Mouse (Mus musculus): ENCODE measurements around the gene Setd2. TPM values are rescaled to one million over a fixed set of nuclear protein-coding genes. Genes with fewer than 3 reads are reported as not detected.

The Setd2 gene
- polyA plus RNA-seq, 1 experiment from 2014 or later: 28.0 TPM

- Histone ChIP-seq H3K27me3 (replicated peaks; ENCODE audit: control insufficient read depth, insufficient read depth, low read length) (no peaks in the 10 kb centered on the region), H3K4me2 (ENCODE audit: low read length) (no peak overlapping the region), H3K4me3 (ENCODE audit: low read length) (no peak overlapping the region), H3K9me3 (ENCODE audit: control insufficient read depth, low read length) (no peaks in the 10 kb centered on the region), H3K36me3 (ENCODE audit: control insufficient read depth, insufficient read depth, low read length) (peaks cover 31% of the 10 kb centered on the region), H3K4me1 (ENCODE audit: control insufficient read depth, insufficient read depth, low read depth, low read length) (no peaks in the 10 kb centered on the region), H3K27ac (ENCODE audit: low read depth, low read length) (no peak overlapping the region), H3K9ac (ENCODE audit: low read depth, low read length) (no peak overlapping the region)
- 83% methylated on average over 3 of the region's 3 CpGs for WGBS
- ATAC-seq: no peak
Observed at GRCm38 (mm10) chr9:110617081-110617480, 84.7 kb downstream of the Setd2 start.

- H3K36me3 ChIP-seq (ENCODE audit: control insufficient read depth, insufficient read depth, low read length): peaks cover 26% of the 10 kb centered on the region
- no peak for ATAC-seq
Observed at GRCm38 (mm10) chr9:110620180-110620579, 87.8 kb downstream of the Setd2 start.

GRCm38 (mm10) chr9:110620685-110621084 lies 88.3 kb downstream of the Setd2 start:
- peaks cover 24% of the 10 kb centered on the region for H3K36me3 ChIP-seq (ENCODE audit: control insufficient read depth, insufficient read depth, low read length)
- H3K4me1 ChIP-seq (ENCODE audit: control insufficient read depth, insufficient read depth, low read depth, low read length): peaks cover 15% of the 10 kb centered on the region
- no peaks in the 10 kb centered on the region for H3K9me3 ChIP-seq (ENCODE audit: control insufficient read depth, low read length)
- H3K4me3 ChIP-seq (ENCODE audit: low read length): no peak overlapping the region
- H3K27me3 ChIP-seq (replicated peaks; ENCODE audit: control insufficient read depth, insufficient read depth, low read length): no peaks in the 10 kb centered on the region
- no peak overlapping the region for H3K4me2 ChIP-seq (ENCODE audit: low read length)
- WGBS: 94% methylated on average over 7 of the region's 7 CpGs
- ATAC-seq: no peak
- H3K9ac ChIP-seq (ENCODE audit: low read depth, low read length): no peak overlapping the region
- no peak overlapping the region for H3K27ac ChIP-seq (ENCODE audit: low read depth, low read length)

More at GRCm38 (mm10) chr9:110620180-110620579, 87.8 kb downstream of the Setd2 start:
- peaks cover 11% of the 10 kb centered on the region for H3K4me1 ChIP-seq (ENCODE audit: control insufficient read depth, insufficient read depth, low read depth, low read length)
- H3K9me3 ChIP-seq (ENCODE audit: control insufficient read depth, low read length): no peaks in the 10 kb centered on the region
- H3K27me3 ChIP-seq (replicated peaks; ENCODE audit: control insufficient read depth, insufficient read depth, low read length): no peaks in the 10 kb centered on the region
- no peak overlapping the region for H3K4me3 ChIP-seq (ENCODE audit: low read length)
- H3K27ac ChIP-seq (ENCODE audit: low read depth, low read length): no peak overlapping the region
- no peak overlapping the region for H3K9ac ChIP-seq (ENCODE audit: low read depth, low read length)
- H3K4me2 ChIP-seq (ENCODE audit: low read length): no peak overlapping the region
- 89% methylated on average over 7 of the region's 7 CpGs for WGBS

GRCm38 (mm10) chr9:110622621-110623219 lies 90.3 kb downstream of the Setd2 start:
- Histone ChIP-seq H3K9me3 (ENCODE audit: control insufficient read depth, low read length) (no peaks in the 10 kb centered on the region), H3K4me3 (ENCODE audit: low read length) (no peak overlapping the region), H3K4me1 (ENCODE audit: control insufficient read depth, insufficient read depth, low read depth, low read length) (peaks cover 15% of the 10 kb centered on the region), H3K36me3 (ENCODE audit: control insufficient read depth, insufficient read depth, low read length) (peaks cover 17% of the 10 kb centered on the region), H3K27me3 (replicated peaks; ENCODE audit: control insufficient read depth, insufficient read depth, low read length) (no peaks in the 10 kb centered on the region), H3K27ac (ENCODE audit: low read depth, low read length) (no peak overlapping the region), H3K9ac (ENCODE audit: low read depth, low read length) (no peak overlapping the region), H3K4me2 (ENCODE audit: low read length) (no peak overlapping the region)
- ATAC-seq: no peak
- 83% methylated on average over 12 of the region's 12 CpGs for WGBS

- ATAC-seq: no peak; the same call in 1 of the 2 replicates
Observed at GRCm38 (mm10) chr9:110623416-110624195, 91.2 kb downstream of the Setd2 start.

GRCm38 (mm10) chr9:110624361-110625166 lies 92.2 kb downstream of the Setd2 start, which contains the start of gene Nradd:
TSS of gene Nradd (minus strand) at chr9:110624452.
- Histone ChIP-seq H3K4me2 (ENCODE audit: low read length) (peak within 1 kb of the TSS; percentile 95), H3K4me1 (ENCODE audit: control insufficient read depth, insufficient read depth, low read depth, low read length) (peaks cover 15% of the 10 kb centered on the region), H3K9me3 (ENCODE audit: control insufficient read depth, low read length) (no peaks in the 10 kb centered on the region), H3K4me3 (ENCODE audit: low read length) (peak within 1 kb of the TSS; percentile 50), H3K9ac (ENCODE audit: low read depth, low read length) (peak within 1 kb of the TSS; percentile 73), H3K27ac (ENCODE audit: low read depth, low read length) (peak within 1 kb of the TSS; percentile 78), H3K27me3 (replicated peaks; ENCODE audit: control insufficient read depth, insufficient read depth, low read length) (no peaks in the 10 kb centered on the region), H3K36me3 (ENCODE audit: control insufficient read depth, insufficient read depth, low read length) (peaks cover 5% of the 10 kb centered on the region; the same call in 1 of the 2 replicates)
- under 1% methylated on average over 41 of the region's 41 CpGs for WGBS
- ATAC-seq: peak; percentile 94

More at GRCm38 (mm10) chr9:110623416-110624195, 91.2 kb downstream of the Setd2 start:
- peak overlapping the region; percentile 73 for H3K9ac ChIP-seq (ENCODE audit: low read depth, low read length)
- H3K4me3 ChIP-seq (ENCODE audit: low read length): peak overlapping the region; percentile 50
- H3K4me2 ChIP-seq (ENCODE audit: low read length): peak overlapping the region; percentile 95
- peak overlapping the region; percentile 78 for H3K27ac ChIP-seq (ENCODE audit: low read depth, low read length)
- WGBS: 53% methylated on average over 8 of the region's 8 CpGs
- peaks cover 8% of the 10 kb centered on the region for H3K36me3 ChIP-seq (ENCODE audit: control insufficient read depth, insufficient read depth, low read length)
- no peaks in the 10 kb centered on the region for H3K9me3 ChIP-seq (ENCODE audit: control insufficient read depth, low read length)
- no peaks in the 10 kb centered on the region for H3K27me3 ChIP-seq (replicated peaks; ENCODE audit: control insufficient read depth, insufficient read depth, low read length)
- H3K4me1 ChIP-seq (ENCODE audit: control insufficient read depth, insufficient read depth, low read depth, low read length): peaks cover 15% of the 10 kb centered on the region

GRCm38 (mm10) chr9:110625350-110625908 lies 93.0 kb downstream of the Setd2 start:
- H3K4me1 ChIP-seq (ENCODE audit: control insufficient read depth, insufficient read depth, low read depth, low read length): peaks cover 15% of the 10 kb centered on the region
- peak overlapping the region; percentile 95 for H3K4me2 ChIP-seq (ENCODE audit: low read length)
- H3K27me3 ChIP-seq (replicated peaks; ENCODE audit: control insufficient read depth, insufficient read depth, low read length): no peaks in the 10 kb centered on the region
- H3K27ac ChIP-seq (ENCODE audit: low read depth, low read length): peak overlapping the region; percentile 78
- peak overlapping the region; percentile 50 for H3K4me3 ChIP-seq (ENCODE audit: low read length)
- H3K36me3 ChIP-seq (ENCODE audit: control insufficient read depth, insufficient read depth, low read length): peaks cover 5% of the 10 kb centered on the region; the same call in 1 of the 2 replicates
- no peak for ATAC-seq
- no peaks in the 10 kb centered on the region for H3K9me3 ChIP-seq (ENCODE audit: control insufficient read depth, low read length)
- peak overlapping the region; percentile 73 for H3K9ac ChIP-seq (ENCODE audit: low read depth, low read length)
- WGBS: 65% methylated on average over 11 of the region's 11 CpGs

GRCm38 (mm10) chr9:110630171-110630570 lies 97.8 kb downstream of the Setd2 start:
- Histone ChIP-seq H3K27me3 (replicated peaks; ENCODE audit: control insufficient read depth, insufficient read depth, low read length) (no peaks in the 10 kb centered on the region), H3K4me1 (ENCODE audit: control insufficient read depth, insufficient read depth, low read depth, low read length) (peaks cover 10% of the 10 kb centered on the region), H3K4me2 (ENCODE audit: low read length) (no peak overlapping the region), H3K4me3 (ENCODE audit: low read length) (no peak overlapping the region), H3K27ac (ENCODE audit: low read depth, low read length) (no peak overlapping the region), H3K9me3 (ENCODE audit: control insufficient read depth, low read length) (no peaks in the 10 kb centered on the region), H3K9ac (ENCODE audit: low read depth, low read length) (no peak overlapping the region), H3K36me3 (ENCODE audit: control insufficient read depth, insufficient read depth, low read length) (peaks cover 2% of the 10 kb centered on the region; the same call in 1 of the 2 replicates)
- no peak for ATAC-seq
- 86% methylated on average over 15 of the region's 15 CpGs for WGBS
